Mouse (Mus musculus): Measurements from ENCODE around the gene Ppp2r5a.

Gene Ppp2r5a

GRCm38 (mm10) chr1:191418936-191419335 is 15.9 kb upstream of the Ppp2r5a start:
- DNase-seq (ENCODE audit: low read depth, low spot score), result no peak

- DNase-seq (ENCODE audit: low read depth, low spot score), result no peak
Measured at GRCm38 (mm10) chr1:191417111-191417510, 14.0 kb upstream of the Ppp2r5a start.

- DNase-seq (ENCODE audit: low read depth, low spot score), result no peak
Measured at GRCm38 (mm10) chr1:191416611-191417010, 13.5 kb upstream of the Ppp2r5a start.

GRCm38 (mm10) chr1:191414432-191414831 is 11.4 kb upstream of the Ppp2r5a start:
- DNase-seq (ENCODE audit: low read depth, low spot score), result no peak

GRCm38 (mm10) chr1:191413691-191414415 is 10.8 kb upstream of the Ppp2r5a start:
- DNase-seq (ENCODE audit: low read depth, low spot score), result no peak

- DNase-seq (ENCODE audit: low read depth, low spot score), result no peak
Measured at GRCm38 (mm10) chr1:191410294-191411036, 7.4 kb upstream of the Ppp2r5a start.

GRCm38 (mm10) chr1:191407246-191407645 is 4.2 kb upstream of the Ppp2r5a start:
- no peak for DNase-seq (ENCODE audit: low read depth, low spot score)

- DNase-seq (ENCODE audit: low read depth, low spot score), result no peak
Measured at GRCm38 (mm10) chr1:191406516-191406915, 3.4 kb upstream of the Ppp2r5a start.

GRCm38 (mm10) chr1:191404721-191405329 is 1.8 kb upstream of the Ppp2r5a start:
- no peak for DNase-seq (ENCODE audit: low read depth, low spot score)

GRCm38 (mm10) chr1:191404301-191404700 is 1.2 kb upstream of the Ppp2r5a start:
- no peak for DNase-seq (ENCODE audit: low read depth, low spot score)

- DNase-seq (ENCODE audit: low read depth, low spot score), result no peak
Measured at GRCm38 (mm10) chr1:191402506-191402905, 566 bp downstream of the Ppp2r5a start.

GRCm38 (mm10) chr1:191396897-191397849 is 5.9 kb downstream of the Ppp2r5a start:
- peak; percentile 100 for DNase-seq (ENCODE audit: low read depth, low spot score)

- DNase-seq (ENCODE audit: low read depth, low spot score), result peak; percentile 45
Measured at GRCm38 (mm10) chr1:191396446-191396845, 6.6 kb downstream of the Ppp2r5a start.

GRCm38 (mm10) chr1:191395871-191396433 is 7.1 kb downstream of the Ppp2r5a start:
- peak; percentile 16 for DNase-seq (ENCODE audit: low read depth, low spot score)

- DNase-seq (ENCODE audit: low read depth, low spot score), result no peak
Measured at GRCm38 (mm10) chr1:191395200-191395599, 7.9 kb downstream of the Ppp2r5a start.

GRCm38 (mm10) chr1:191394126-191394525 is 8.9 kb downstream of the Ppp2r5a start:
- DNase-seq (ENCODE audit: low read depth, low spot score), result no peak

- DNase-seq (ENCODE audit: low read depth, low spot score), result no peak
Measured at GRCm38 (mm10) chr1:191393536-191393935, 9.5 kb downstream of the Ppp2r5a start.

GRCm38 (mm10) chr1:191391311-191391710 is 11.8 kb downstream of the Ppp2r5a start:
- peak; percentile 48 for DNase-seq (ENCODE audit: low read depth, low spot score)

GRCm38 (mm10) chr1:191384786-191385430 is 18.2 kb downstream of the Ppp2r5a start:
- DNase-seq (ENCODE audit: low read depth, low spot score), result no peak

- no peak for DNase-seq (ENCODE audit: low read depth, low spot score)
Measured at GRCm38 (mm10) chr1:191381955-191382736, 20.9 kb downstream of the Ppp2r5a start.
